Mouse (Mus musculus) CD4-positive, CD25-positive, alpha-beta regulatory T cell, adult 4 months (primary cell): ENCODE measurements around the gene Rp9. TPM values are rescaled to one million over a fixed set of nuclear protein-coding genes. Genes with fewer than 3 reads are reported as not detected.

Source experiments
- ATAC-seq: one replicate; pipeline ENCODE4 v1.8.0; 2017
- polyA plus RNA-seq, 2 experiments: library from polyadenylated mRNA; unstranded; fragments of 100-300 nt; shearing (Covaris generic); gene quantifications; one replicate each; pipeline ENCODE4 v1.2.1; 2017

The Rp9 gene
- polyA plus RNA-seq, result 10 to 100 TPM; 18.7 to 25.3 TPM

DNA sequence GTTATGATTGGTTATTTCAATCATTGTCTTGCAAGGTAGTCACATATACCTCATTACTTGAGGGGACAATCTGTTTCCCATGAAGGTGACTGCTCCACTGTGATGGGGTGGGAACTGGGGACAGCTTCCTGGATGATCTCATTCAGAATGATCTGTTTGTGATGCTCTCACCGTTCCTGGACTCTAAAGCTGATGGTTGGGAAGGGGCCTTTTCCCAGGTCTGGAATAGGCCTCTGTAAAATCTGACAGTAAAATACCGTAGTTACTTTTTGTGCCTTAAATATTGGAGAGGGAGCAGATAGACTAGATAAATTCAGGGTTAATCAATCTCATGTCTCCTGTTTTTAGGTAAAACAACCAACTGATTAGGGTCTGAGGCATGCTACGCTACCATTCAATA, at the start of gene Rp9:
TSS of gene Rp9 (minus strand) at position 101 of the 400 bp plus-strand sequence.
- ATAC-seq, result no peak

DNA sequence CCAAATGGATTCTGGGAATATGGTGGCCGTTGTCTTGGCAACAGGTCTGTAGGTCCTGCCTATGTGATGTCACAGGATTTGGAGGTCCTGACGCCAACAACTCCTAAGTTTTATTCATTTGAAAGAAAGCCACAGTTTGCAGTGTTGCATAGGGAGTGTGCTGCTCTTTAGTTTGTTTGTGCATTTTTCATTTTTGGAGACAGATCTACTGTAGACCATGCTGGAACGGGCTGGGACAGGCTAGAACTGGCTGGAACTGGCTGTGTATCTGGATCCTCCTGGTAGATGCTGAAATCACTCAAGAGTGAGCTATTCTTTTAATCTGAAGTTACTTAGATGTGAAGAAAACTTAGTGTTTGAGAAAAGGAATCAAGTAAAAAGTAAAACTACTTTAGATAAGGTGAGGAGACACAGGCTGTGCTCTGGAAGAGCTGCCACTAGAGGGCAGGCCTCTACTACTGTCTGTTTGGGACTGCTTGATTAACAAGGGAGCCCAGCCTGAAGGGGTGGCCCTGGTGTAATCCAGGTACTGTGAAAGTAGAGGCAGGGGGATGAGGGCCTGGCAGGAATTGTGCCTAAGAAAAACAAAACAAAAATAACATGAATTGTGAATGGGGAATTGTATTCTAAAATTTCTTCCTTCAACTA, 49.0 kb upstream of the Rp9 start:
- ATAC-seq, result no peak

DNA sequence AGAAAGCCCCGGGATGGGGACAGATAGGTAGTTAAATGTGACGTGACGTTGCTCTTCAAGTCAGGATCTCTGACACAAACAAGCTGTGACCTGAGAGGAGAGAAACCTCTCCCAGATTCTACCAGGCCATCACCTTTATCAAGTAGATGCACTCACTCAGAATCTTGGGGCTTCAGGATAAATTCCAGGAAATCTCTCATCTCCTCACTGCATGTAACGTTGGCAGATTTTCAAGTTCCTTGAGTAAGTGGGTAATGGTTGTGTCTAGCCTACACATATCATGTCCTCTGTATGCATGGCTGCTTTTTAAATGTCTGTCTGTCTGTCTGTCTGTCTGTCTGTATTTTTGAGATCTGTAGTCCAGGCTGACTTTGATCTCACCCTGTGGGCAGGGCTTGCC, 45.5 kb upstream of the Rp9 start:
- ATAC-seq, result no peak

DNA sequence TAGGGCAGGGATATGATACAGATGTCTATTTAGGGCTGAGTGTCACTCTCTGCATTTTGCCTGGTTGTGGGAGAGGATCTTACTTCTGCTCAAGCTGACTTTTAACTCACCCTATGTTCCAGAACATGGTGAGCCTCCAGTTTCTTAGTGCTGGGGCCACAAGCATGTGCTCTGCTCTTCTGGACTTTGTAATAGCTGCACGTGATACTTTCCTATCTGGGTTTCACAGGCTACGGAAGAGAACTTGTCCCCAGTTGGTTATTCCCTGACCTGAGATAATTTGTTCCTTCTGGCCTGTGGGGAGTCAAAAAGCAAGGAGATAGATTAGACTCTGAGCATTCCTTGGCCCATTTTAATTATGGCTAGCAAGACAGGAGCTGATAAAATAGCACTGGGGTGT, 36.0 kb upstream of the Rp9 start:
- no peak for ATAC-seq

DNA sequence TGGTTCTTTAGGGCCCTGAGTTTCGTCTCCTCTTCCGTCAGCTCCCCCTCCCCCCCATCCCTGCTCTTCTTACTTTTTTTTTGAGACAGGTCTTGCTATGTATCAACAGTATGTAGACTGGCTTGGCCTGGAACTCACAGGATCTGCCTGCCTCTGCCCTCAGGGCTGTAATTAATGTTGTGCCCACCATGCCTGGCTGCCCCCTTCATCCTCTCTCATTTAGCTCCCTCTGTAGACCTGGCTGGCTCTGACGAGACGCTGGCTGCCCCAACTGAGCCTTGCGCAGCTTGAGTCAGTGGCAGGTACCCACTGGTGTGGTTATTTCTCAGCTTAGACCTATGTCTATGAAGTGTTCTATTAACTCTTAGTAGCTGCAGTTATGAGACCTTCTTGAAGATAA, 34.0 kb upstream of the Rp9 start:
- ATAC-seq, result no peak

DNA sequence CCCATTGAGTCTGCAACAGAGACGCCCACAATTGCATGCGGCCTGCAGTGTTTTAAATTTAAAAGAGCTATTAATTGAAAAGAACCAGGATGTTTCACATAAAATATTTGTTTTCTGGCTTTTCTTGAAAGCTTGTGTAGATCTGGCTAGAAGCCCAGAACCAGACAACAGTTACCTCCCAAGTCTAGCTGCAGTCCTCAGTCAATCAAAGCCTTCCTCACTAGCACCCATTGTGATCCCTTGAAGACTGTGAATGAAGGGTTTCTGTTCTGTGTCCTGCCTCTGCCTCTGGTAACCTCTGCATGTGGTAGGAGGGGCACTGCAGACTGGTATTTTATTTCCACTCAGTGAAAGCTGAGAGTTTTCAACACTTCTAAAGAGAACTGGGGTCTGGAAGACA, 33.4 kb upstream of the Rp9 start:
- ATAC-seq, result no peak

DNA sequence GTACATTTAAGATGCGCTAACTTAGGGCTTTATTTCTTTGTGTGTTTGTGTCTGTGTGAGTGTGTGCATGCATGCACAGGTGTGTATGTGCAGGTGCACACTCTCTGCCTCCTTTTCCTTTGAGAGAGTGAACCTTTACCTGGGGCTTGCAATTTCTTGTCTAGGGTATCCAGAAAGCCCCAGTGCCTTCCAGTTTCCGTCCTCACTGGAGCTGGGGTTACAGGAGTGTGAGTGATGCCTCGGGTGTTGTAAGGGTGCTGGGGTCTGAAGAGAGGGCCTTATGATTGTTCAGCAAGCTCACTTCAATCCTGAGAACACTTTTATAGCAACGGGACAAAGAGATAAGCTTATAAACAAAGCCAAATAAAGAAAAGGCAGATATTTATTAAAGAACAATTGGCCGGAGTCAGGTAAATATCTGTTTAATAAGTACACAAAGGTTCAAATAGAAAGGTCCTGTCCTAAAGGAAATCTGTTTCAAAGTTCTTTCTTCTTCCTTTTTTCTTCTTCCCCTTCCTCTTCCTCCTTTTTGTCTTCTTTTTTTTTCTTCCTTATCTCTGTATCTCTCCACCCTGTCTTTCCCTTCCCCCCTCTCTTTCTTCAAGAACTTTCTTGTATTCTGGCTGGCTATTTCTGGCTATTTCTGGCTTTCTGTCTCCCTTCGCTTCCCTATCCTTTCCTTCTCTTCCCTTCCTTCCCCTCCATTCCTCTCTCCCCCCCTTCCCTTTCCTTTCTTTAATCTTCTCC, 27.7 kb upstream of the Rp9 start:
- ATAC-seq, result no peak

DNA sequence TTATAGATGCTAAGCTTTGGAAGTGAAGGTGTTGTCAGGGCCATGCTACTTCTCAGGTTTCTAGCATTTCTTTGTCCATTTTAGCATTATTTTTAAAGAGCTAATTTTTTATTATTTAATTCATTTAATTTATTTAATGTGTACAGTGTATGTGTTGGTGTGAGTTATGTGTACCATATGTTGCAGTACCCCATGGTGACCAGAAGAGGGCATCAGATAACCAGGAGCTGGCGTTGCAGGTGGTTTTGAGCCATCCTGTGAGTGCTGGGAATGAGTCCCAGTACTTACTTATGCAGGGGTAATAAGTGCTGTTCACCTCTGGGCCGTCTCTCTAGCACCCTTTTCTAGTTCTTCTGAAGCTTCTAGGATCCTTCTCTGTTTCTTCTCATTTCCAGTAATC, 25.6 kb upstream of the Rp9 start:
- no peak for ATAC-seq

DNA sequence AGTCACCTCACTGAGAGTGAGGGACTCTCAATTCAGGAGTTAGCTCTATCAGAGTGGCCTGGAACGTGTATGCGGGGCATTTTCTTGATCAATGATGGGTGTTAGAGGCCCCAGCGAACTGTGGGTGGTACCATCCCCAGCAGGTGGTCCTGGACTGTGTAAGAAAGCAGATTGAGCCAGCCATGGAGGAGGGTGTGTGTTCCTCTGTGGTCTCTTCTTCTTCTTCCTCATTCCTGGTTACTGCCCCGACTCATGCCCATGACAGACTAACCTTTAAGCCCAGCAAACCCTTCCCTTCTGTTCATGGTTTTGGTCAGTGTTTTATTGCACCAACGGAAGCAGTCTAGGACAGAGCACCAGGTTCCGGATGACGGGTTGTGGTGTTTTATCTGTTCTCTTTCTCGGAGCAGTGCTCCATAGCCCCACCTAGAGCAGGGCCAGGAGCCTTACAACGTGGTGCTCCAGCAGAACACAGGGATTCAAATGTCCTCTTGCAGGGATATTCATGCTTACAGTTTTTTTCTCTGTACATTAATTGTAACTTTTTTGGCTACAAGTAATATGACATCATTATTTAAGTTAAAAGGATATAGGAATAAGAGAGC, 24.8 kb upstream of the Rp9 start:
- ATAC-seq, result no peak

DNA sequence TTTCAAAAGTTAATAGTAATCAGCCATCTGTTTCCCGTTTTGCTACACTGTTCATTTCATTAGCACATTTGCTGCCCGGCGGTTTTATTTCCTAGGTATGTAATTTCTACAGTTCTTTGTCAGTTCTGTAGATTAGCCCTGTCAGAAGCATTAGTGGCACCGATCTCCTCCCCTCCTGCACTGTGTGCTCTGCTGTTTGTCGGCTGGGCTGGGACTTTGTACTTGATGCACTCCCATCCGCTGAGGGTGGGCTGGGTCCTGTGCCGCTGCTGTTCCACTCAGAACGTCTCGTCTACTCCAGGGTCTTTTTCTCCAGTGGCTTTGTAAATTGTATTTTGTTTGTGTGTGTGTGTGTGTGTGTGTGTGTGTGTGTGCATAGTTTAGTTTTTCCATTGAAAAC, 19.4 kb upstream of the Rp9 start:
- ATAC-seq, result no peak

DNA sequence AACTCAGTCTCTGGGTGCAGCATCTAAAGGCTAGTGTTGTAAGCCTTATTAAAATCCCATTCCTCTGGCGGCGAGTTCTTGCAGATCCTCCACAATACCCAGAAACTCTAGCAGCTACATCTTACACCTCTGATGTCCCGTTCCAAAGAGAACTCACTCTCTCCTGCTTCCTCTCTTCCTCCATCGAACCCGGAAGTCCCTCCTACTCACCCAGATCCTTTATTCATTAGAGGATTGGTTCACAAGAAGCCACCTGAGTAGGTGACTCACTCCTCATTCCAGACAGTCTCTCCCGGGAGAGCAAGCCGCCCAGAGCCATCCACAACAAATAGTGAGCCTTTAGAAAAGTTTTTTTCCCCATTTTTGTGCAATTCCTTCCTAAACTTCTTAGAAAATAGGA, 16.7 kb upstream of the Rp9 start:
- ATAC-seq, result no peak

DNA sequence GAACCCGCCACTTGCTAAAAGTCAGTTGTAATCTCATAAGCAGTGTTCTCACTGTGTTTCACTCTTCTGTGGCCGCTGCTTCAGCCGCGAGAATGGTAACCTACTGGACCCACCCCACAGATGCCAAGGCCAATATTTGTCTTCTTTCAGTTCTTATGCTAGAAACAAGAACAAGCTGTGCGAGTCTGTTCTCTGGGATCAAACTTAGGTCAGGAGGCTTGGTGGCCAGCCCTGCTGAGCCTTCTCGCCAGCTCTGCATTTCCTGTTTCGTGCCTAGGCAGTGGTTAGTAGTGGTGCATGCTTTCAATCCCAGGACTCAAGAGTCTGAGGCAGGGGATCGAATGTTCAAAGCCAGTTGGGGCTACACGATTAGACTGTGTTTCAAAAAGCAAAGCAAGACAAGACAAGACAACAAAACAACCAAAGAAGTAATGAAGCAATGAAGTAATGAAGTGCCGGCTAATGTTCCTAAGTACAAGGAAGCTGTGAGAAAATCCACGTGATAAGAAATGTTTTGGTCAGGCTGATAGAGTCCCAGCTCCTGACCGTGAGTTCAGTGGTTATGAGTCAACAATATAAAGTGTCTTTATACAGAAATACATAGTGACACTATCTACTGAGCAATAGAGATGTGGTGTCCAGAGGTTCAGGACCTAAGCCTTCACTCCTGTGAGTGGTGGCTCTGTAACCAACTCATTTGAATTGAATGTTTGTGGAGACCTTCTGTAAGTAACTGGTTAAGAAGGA, 15.2 kb upstream of the Rp9 start:
- no peak for ATAC-seq

DNA sequence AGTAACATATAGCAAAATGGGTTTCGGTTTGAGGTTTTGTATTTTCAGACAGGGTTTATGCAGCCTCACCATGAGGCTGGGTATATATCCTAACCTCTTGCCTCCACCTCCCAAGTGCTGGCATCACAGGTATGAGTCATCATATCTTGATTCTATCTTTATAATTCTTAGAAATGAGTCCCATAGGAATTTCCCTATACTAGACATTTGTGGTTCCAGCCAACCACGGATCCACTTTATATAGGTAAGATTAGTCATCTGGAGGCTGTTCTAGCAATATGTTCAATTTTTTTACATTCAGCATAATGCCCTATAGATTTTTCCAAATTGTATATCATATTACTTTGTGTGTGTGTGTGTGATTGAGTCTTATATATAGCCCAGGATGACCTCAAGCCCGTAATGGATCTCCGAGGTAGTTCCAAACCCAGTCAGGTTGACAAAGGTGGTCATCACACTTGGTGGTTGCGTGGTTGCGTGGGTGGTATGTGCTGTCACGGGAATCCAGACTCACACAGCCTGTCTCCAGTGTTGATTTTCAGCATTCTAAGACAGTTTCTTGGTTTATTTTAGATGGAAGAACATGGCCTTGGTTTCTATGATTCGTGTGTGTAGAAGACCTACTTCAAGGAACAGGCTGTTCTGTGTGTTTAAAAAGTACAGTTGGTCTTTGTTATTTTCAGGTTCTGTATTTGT, 14.5 kb upstream of the Rp9 start:
- ATAC-seq, result no peak

DNA sequence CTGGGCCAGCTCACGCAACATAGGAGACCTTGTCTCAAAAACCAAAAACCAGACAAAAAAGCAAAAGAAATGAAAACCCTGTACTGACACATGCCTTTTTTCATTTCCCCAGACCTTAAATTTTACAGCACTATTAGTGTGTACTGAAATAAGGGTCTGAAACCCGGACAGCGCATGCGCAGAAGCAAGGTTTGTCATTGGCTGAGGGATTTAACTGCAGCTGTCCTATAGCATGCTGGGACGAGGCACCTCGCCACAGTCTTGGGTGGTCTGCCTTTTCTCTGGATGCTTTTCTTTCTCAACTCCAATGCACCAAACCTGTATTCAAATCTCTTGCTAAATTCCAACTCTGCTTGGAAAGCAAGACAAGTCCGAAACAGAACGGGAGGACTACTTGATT, 9.4 kb upstream of the Rp9 start:
- ATAC-seq, result no peak

DNA sequence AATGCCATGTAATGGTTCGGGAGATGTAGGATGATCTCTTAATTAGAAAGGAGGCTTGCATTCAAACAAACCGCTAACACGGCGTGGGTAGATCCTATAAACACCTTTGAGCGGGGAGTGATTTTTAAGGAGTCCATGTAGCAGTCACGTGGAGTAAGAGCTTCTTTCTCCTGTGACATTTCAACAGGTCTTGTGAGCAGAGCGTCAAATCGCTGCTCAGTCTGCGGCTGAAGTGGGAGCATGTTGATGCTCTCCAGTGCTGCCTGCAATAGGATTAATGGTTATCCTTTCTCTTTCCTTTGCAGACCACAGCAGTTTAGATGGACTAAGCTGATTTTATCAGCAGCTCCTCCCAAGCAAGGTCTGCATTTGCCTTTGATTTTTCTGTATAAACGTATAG, 6.7 kb upstream of the Rp9 start:
- ATAC-seq, result no peak

DNA sequence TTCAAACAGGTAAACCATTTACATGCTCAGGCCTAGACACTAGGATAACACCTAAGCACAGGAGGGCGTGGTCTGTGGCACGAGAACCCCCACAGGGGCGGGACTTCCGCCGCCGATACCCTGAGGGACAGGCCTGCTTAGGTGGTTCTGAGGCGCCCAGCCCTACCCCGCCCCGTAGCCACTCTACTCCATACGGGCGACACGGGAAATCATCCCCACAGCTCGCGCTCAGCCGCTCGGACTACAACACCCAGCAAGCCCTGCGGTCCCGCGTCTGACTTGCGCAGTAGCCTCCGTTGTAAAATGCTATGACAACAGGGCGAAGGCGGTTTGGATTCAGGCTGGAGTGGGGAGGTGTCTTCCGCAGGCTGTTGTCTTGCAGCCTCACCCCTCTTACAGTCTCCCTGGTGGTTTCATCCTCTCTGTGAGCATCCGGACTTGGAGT, 5.9 kb upstream of the Rp9 start, which contains the start of gene Bbs9:
TSS of gene Bbs9 (plus strand) at position 292 of the 445 bp plus-strand sequence.
- peak; percentile 98 for ATAC-seq

DNA sequence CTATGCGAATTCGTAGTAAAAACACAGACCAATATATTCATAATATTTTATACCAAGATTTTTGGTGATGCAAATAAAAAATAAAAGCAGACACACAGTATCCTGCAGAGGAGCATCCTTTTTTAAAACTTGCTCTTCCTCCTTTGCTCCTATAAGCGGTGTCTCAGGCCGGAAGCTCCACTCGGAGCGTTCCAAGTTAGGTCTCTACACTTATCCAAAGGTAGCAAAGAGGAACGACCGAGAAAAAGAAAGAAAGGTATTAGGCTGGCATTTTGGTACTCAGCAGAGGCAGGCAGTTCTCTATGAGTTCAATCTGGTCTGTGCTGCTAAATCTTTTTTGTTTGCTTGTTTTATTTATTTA, 664 bp downstream of the Rp9 start:
- no peak for ATAC-seq

DNA sequence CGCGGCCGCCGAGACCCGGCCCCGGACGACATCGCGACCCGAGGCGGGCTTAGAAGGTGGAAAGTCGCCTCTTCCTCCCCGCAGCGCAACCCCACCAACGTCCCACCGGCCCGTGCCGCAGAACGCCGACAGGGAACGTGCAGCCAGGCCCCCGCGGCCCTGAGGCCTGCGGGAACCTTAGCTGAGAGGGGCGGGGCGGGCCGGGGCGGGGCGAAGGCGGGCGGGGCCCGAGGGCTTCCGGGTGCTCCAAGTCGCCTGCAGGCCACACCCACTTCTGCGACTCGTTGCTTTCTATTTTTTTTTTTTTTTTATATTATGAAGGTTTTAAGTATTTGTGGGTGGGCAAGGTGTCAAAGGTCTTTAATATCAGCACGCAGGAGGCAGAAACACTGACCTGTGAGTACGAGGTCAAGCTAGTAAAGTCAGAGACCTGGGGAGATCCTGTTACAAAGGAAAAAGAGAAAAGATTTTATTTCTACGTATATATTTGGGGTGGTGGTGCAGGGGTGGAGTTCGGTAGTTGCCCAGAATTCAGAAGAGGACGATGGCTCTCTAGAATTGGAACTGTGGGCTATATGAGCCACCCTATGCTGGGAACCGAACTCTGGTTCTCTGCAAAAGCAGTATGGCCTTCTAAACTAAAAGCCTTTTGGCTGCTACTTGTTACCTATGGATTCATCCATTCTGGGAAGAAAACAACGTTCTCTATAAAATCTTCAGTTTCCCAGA, 1.2 kb downstream of the Rp9 start:
- peak; percentile 80 for ATAC-seq

DNA sequence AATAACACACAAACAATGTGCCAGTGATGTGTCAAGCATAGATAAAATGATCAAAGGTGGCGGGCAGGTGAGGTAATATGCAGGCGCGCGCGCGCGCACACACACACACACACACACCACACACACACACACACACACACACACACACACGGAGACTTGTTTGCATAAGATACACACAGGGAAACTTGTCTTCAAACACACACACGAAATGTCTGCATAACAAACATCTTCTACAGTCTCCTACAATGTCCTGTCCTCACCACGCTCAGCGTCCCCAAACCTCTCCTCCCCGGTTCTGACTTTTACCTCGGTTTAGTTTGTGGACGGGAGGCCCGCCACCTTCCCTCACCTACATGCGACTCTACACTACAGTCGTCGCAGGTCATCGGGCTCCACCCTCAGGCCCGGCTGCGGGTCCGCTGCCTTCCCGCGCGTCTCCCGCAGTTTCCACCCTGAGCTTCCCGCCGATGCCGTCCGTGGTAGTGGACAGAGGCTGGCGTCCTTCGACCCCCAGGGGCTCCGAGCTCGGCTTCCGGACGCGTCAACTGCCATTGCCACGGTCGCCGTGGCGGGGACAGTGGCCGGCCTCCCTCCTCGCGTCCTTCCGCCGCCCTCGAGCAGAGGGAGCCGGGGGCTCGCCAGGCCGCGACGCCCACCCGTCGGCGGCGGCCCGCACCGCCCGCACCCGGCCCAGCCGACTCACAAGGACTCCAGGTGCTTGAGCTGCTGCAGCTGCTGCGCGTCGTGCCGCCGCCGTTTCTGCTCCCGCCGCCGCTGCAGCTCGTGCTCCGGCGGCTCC, 2.0 kb downstream of the Rp9 start:
- ATAC-seq, result peak; percentile 52

DNA sequence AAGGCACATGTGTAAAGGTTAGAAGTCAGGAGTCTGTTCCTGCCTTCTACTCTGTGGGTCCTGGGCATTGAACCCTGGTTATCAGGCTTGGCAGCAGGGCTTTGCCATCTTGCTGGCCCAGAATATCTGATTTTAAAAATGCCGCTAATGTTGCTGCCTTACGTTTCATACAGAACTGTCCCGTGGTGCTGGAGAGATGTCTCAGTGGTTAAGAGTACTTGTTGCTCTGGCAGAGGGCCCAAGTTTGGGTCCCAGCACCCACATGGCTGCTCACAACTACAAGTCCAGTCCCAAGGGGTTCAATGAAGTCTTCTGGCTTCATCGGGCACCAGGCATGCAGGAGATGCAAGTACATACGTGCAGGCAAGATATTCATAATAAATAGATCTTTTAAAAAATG, 3.3 kb downstream of the Rp9 start:
- no peak for ATAC-seq

DNA sequence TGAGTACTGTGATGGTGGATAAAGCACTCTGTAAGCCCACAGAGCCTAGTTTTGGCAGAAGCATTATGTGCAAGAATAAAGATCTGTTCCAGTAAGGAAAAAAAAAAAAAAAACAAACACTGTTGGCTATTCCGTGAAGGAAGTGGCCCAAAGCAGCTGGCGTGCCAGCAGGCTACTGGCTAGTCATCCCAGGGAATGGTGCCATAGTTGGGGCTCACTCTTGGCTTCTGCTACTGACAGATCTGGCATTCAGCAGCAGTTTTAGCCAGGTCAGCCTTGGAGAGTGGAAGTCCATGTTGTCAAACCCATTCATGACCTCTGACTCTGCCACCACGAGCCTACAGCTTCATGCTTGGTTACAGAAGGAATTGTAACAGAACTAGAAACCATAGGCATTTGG, 7.6 kb downstream of the Rp9 start:
- ATAC-seq, result no peak
